Mouse (Mus musculus): ENCODE measurements around the gene Fbxl7.

- TF ChIP-seq POLR2A (IDR thresholded peaks at IDR 0.05; ENCODE audit: insufficient read length, low read depth), result no peak
- TF ChIP-seq POLR2AphosphoS2 (IDR thresholded peaks at IDR 0.05; ENCODE audit: insufficient read length, low read depth), result no peak
- no peak for TF ChIP-seq CEBPB (IDR thresholded peaks at IDR 0.05; ENCODE audit: insufficient read depth, poor library complexity, severe bottlenecking)
- TF ChIP-seq MYOG (IDR thresholded peaks at IDR 0.05; ENCODE audit: control insufficient read depth in 1 of 3, insufficient read depth in 1 of 3, insufficient read length in 2 of 3, low read depth in 2 of 3), result no peak
- no peak for TF ChIP-seq MYOD1 (IDR thresholded peaks at IDR 0.05; ENCODE audit: control insufficient read depth in 1 of 3, insufficient read length in 2 of 3, low read depth in 2 of 3)
- no peak for TF ChIP-seq E2F4 (IDR thresholded peaks at IDR 0.05; ENCODE audit: insufficient read depth)
- no peak for TF ChIP-seq TCF12 (IDR thresholded peaks at IDR 0.05; ENCODE audit: insufficient read depth, poor library complexity, severe bottlenecking)
Measured at GRCm38 (mm10) chr15:26885979-26886378, 9.4 kb downstream of the Fbxl7 start.

Measured in myocyte (in vitro differentiated cells).